Mouse (Mus musculus) spleen, adult 2 months (tissue): Measurements from ENCODE around the gene Coro7.

Source experiments
- CTCF ChIP-seq: fragments of 200-500 bp; IDR thresholded peaks from 2 replicates; pipeline ENCODE4 v1.5.1; 2011; ENCODE audit warnings: mild to moderate bottlenecking, inconsistent platforms; ENCODE audit not compliant: insufficient read depth, insufficient read length, insufficient replicate concordance; ENCODE audit errors: extremely low read depth
- POLR2A ChIP-seq: fragments of 200-500 bp; IDR thresholded peaks from 2 replicates; pipeline ENCODE4 v1.6.1; 2011; ENCODE audit warnings: low read depth, low read length, inconsistent platforms

- TF ChIP-seq CTCF (no peak), POLR2A (no peak)
Observed at GRCm38 (mm10) chr16:4651624-4652023, 28.0 kb downstream of the Coro7 start.
